Mouse (Mus musculus): ENCODE measurements around the gene Ckm. TPM values are rescaled to one million over a fixed set of nuclear protein-coding genes. Genes with fewer than 3 reads are reported as not detected.

Ckm gene
- polyA plus RNA-seq (2015; fragmentation: Nextera tagmentation; extraction: Ambion mirVana) = 5.3 and 94.1 TPM in 2 replicates

DNA sequence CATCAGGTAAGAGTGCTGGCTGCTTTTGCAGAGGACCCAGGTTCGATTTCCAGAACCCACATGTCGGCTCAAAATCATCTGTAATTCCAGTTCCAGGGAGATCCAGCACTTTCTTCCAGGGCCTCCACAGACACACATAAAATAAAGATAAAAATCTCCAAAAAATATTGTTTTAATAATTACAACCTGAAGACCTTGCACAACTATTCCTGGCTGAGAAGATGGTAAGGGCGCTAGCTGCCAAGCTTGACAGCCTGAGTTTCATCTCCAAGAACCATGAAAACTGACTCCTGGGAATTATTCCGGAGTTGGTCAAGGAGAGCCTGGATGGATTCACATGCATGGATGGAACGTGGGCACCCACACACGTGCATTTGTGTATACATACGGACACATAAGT lies at the start of gene Ckm:
Gene Ckm, plus strand, starts transcription at position 301 of the 400 bp plus-strand sequence.
- H3K36me3 ChIP-seq (replicated peaks; ENCODE audit: insufficient read depth, low read length) = no peaks in the 10 kb centered on the region
- no peak for TF ChIP-seq EP300 (IDR thresholded peaks at IDR 0.05; ENCODE audit: low read depth)
- no peak for TF ChIP-seq CTCF (IDR thresholded peaks at IDR 0.05; ENCODE audit: low read depth)
- H3K4me2 ChIP-seq (ENCODE audit: low read depth, low read length) = peak within 1 kb of the TSS; percentile 93
- 47% methylated on average over 7 of the region's 7 CpGs for WGBS (ENCODE audit: insufficient replicate concordance)
- no peak within 1 kb of the TSS for H3K27ac ChIP-seq (ENCODE audit: low read depth)
- peak within 1 kb of the TSS; percentile 60 for H3K4me3 ChIP-seq (ENCODE audit: low read depth, low read length)
- peaks cover 10% of the 10 kb centered on the region; the same call in 1 of the 2 replicates for H3K4me1 ChIP-seq (ENCODE audit: insufficient read depth)
- peaks cover 6% of the 10 kb centered on the region; the same call in 1 of the 2 replicates for H3K9me3 ChIP-seq (ENCODE audit: low read length)
- H3K27me3 ChIP-seq (ENCODE audit: insufficient read depth, low read length) = peaks cover 30% of the 10 kb centered on the region
- no peak for DNase-seq
- ATAC-seq = no peak
- H3K9ac ChIP-seq (replicated peaks) = 0 out of 2 replicates have a peak within 1 kb of the TSS, but pooled peaks have one; percentile 16

DNA sequence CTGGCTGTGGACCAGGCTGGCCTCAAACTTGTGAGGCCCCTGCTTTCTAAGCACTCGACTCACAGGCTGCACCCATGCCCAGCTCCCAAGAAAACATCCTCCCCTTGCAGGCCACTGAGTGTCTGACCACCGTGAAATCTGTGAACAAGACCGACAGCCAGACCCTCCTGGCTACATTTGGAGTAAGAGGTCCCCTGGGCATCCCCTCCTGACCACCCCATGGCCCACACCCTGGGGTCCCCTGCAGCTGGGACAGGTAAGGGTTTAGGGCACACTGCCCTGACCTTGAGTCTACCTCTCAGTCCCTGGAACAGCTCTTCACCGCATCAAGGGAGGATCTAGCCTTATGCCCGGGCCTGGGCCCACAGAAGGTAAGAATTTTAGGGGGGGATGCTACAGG lies 49.6 kb upstream of the Ckm start:
- Histone ChIP-seq H3K27me3 (ENCODE audit: insufficient read depth, low read length) (no peaks in the 10 kb centered on the region), H3K27ac (ENCODE audit: low read depth) (no peak overlapping the region), H3K4me1 (ENCODE audit: insufficient read depth) (peaks cover 18% of the 10 kb centered on the region), H3K9me3 (ENCODE audit: low read length) (no peaks in the 10 kb centered on the region), H3K36me3 (replicated peaks; ENCODE audit: insufficient read depth, low read length) (peaks cover 19% of the 10 kb centered on the region), H3K4me2 (ENCODE audit: low read depth, low read length) (no peak overlapping the region), H3K4me3 (ENCODE audit: low read depth, low read length) (no peak overlapping the region), H3K9ac (replicated peaks) (no peak overlapping the region)
- TF ChIP-seq EP300 (IDR thresholded peaks at IDR 0.05; ENCODE audit: low read depth) (no peak), CTCF (IDR thresholded peaks at IDR 0.05; ENCODE audit: low read depth) (no peak)
- DNase-seq (no peak), ATAC-seq (no peak)
- WGBS (ENCODE audit: insufficient replicate concordance) = 88% methylated on average over 5 of the region's 5 CpGs

DNA sequence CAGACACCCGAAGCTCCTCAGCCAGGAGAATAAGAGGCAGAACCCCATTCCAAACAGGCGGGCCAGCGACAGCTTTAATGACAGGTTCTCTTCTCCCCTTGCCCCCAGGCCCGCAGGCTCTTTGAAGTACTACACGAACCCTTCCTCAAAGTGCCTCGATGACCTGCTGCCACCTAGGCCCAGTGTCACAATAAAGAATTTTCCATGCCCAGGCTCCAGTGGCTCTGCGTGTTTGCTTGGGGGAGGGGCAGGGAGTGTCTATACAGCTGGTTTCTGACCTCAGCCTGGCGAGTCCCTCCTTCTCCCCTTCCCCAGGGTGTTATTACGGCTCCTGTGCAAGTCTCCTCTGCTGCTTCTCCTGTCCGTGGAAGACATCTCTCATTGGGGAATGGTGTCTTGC lies 48.3 kb upstream of the Ckm start:
- peaks cover 31% of the 10 kb centered on the region for H3K4me1 ChIP-seq (ENCODE audit: insufficient read depth)
- no peak overlapping the region for H3K4me3 ChIP-seq (ENCODE audit: low read depth, low read length)
- WGBS (ENCODE audit: insufficient replicate concordance) = 70% methylated on average over 10 of the region's 10 CpGs
- peaks cover 16% of the 10 kb centered on the region for H3K36me3 ChIP-seq (replicated peaks; ENCODE audit: insufficient read depth, low read length)
- TF ChIP-seq EP300 (IDR thresholded peaks at IDR 0.05; ENCODE audit: low read depth) (no peak), CTCF (IDR thresholded peaks at IDR 0.05; ENCODE audit: low read depth) (no peak)
- ATAC-seq (no peak), DNase-seq (no peak)
- H3K9ac ChIP-seq (replicated peaks) = no peak overlapping the region
- H3K27me3 ChIP-seq (ENCODE audit: insufficient read depth, low read length) = no peaks in the 10 kb centered on the region
- no peak overlapping the region for H3K4me2 ChIP-seq (ENCODE audit: low read depth, low read length)
- no peaks in the 10 kb centered on the region for H3K9me3 ChIP-seq (ENCODE audit: low read length)
- no peak overlapping the region for H3K27ac ChIP-seq (ENCODE audit: low read depth)

DNA sequence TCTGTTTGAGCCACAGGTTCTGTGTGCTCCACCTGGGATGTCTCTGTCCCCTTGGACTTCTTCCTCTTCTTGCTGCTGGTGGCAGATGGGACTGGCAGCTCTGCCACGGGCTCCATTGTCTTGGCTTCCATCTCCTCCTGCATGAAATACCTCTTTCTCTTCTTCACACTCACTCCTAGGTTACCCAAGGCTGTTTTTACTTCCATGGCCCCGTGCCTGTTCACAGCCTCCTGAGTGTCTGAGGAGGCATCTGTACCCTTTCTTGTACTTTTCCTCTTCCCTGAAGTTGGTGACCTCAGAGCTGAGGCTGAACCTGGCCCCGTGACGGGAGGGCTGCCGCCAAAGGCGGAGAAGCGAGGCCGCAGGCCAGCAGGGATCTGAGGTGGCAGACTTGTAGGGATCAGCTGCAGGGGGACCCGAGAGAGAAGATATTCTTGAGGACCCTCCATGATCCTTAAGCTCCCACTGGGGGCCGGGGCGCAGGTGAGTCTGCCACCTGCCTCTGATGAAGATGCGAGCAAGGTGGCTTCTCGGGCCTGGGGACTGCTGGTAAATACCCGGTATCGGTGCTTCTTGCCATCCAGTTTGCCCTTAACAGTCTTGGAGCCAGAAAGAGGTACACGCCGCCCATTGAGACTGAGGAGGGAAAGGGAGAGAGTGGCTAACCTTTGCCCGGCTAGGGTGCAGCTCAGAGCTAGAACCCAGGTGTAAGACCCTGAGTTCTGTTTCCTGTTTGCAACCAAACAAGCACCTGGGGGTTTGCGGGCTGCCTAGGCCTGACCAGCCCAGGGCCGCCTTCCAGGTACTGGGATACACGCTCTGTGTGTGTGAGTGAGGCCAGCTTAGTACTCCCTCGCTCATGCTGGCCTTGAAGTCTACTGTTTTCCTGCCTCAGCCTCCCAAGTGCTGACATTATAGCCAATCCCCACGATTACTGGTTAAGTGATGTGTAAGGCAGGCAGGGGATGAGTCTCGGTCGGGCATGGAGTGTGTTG lies 46.9 kb upstream of the Ckm start:
- no peak overlapping the region for H3K4me3 ChIP-seq (ENCODE audit: low read depth, low read length)
- no peak for ATAC-seq
- peaks cover 45% of the 10 kb centered on the region for H3K4me1 ChIP-seq (ENCODE audit: insufficient read depth)
- peak overlapping the region; percentile 99; the same call in 1 of the 2 replicates for H3K4me2 ChIP-seq (ENCODE audit: low read depth, low read length)
- no peak overlapping the region for H3K27ac ChIP-seq (ENCODE audit: low read depth)
- no peaks in the 10 kb centered on the region for H3K27me3 ChIP-seq (ENCODE audit: insufficient read depth, low read length)
- peak overlapping the region; percentile 63; the same call in 1 of the 2 replicates for H3K9ac ChIP-seq (replicated peaks)
- WGBS (ENCODE audit: insufficient replicate concordance) = 84% methylated on average over 25 of the region's 25 CpGs
- H3K36me3 ChIP-seq (replicated peaks; ENCODE audit: insufficient read depth, low read length) = peaks cover 16% of the 10 kb centered on the region
- DNase-seq = no peak
- TF ChIP-seq CTCF (IDR thresholded peaks at IDR 0.05; ENCODE audit: low read depth) (no peak), EP300 (IDR thresholded peaks at IDR 0.05; ENCODE audit: low read depth) (no peak)
- no peaks in the 10 kb centered on the region for H3K9me3 ChIP-seq (ENCODE audit: low read length)

DNA sequence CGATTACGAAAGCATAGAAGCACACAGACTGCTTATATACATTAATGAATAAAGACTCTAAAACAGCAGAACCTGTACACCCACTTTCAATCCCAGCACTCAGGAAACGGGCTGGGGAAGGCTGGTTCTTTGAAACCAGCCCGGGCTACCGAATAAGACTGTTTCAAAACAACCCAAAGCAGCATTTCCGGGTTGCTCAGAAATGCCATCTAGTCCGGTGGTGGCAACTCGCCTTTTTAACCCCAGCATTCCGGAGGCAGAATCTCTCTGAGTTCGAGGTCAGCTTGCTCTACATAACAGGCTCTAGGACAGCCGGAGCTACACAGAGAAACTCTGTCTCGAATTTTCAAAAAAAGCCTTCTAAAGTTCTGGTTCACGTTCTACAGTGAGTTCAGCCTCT lies 45.9 kb upstream of the Ckm start:
- no peaks in the 10 kb centered on the region for H3K27me3 ChIP-seq (ENCODE audit: insufficient read depth, low read length)
- TF ChIP-seq CTCF (IDR thresholded peaks at IDR 0.05; ENCODE audit: low read depth) (no peak), EP300 (IDR thresholded peaks at IDR 0.05; ENCODE audit: low read depth) (no peak)
- WGBS (ENCODE audit: insufficient replicate concordance) = 9% methylated on average over 13 of the region's 13 CpGs
- no peak for DNase-seq
- no peak for ATAC-seq
- H3K9ac ChIP-seq (replicated peaks) = peak overlapping the region; percentile 63
- no peak overlapping the region for H3K27ac ChIP-seq (ENCODE audit: low read depth)
- H3K9me3 ChIP-seq (ENCODE audit: low read length) = no peaks in the 10 kb centered on the region
- peak overlapping the region; percentile 99 for H3K4me2 ChIP-seq (ENCODE audit: low read depth, low read length)
- H3K36me3 ChIP-seq (replicated peaks; ENCODE audit: insufficient read depth, low read length) = peaks cover 16% of the 10 kb centered on the region
- peak overlapping the region; percentile 65 for H3K4me3 ChIP-seq (ENCODE audit: low read depth, low read length)
- peaks cover 46% of the 10 kb centered on the region for H3K4me1 ChIP-seq (ENCODE audit: insufficient read depth)

- Histone ChIP-seq H3K9ac (replicated peaks) (peak within 1 kb of the TSS; percentile 63), H3K9me3 (ENCODE audit: low read length) (no peaks in the 10 kb centered on the region), H3K36me3 (replicated peaks; ENCODE audit: insufficient read depth, low read length) (peaks cover 16% of the 10 kb centered on the region), H3K4me2 (ENCODE audit: low read depth, low read length) (peak within 1 kb of the TSS; percentile 99), H3K27me3 (ENCODE audit: insufficient read depth, low read length) (no peaks in the 10 kb centered on the region), H3K4me1 (ENCODE audit: insufficient read depth) (peaks cover 46% of the 10 kb centered on the region), H3K27ac (ENCODE audit: low read depth) (peak within 1 kb of the TSS; percentile 67), H3K4me3 (ENCODE audit: low read depth, low read length) (peak within 1 kb of the TSS; percentile 65)
- WGBS (ENCODE audit: insufficient replicate concordance) = 0% methylated on average over 30 of the region's 31 CpGs
- peak; percentile 82 for TF ChIP-seq EP300 (IDR thresholded peaks at IDR 0.05; ENCODE audit: low read depth)
- no peak for TF ChIP-seq CTCF (IDR thresholded peaks at IDR 0.05; ENCODE audit: low read depth)
- ATAC-seq (peak; percentile 70), DNase-seq (peak; percentile 88)
Measured at GRCm38 (mm10) chr7:19359299-19359891, 45.2 kb upstream of the Ckm start, which contains the start of the genes Cd3eap and Ppp1r13l. Cd3eap (minus strand) TSS chr7:19359483. Ppp1r13l (plus strand) TSS chr7:19359749.

Measured in liver, postnatal 0 days (tissue).